Mouse (Mus musculus) CH12F3 (cell line): ENCODE results near the gene Arid3c.
"Not testable (repeated sequence)": the region's sequence is repeated elsewhere in the genome, so short reads cannot be mapped to it uniquely, and the experiment has no call there.

Experiments
- in situ Hi-C: fragments of 300-500 bp; cut with MboI; formaldehyde crosslinking; loops from 2 replicates; pipeline ENCODE4 v1.14.3; 2020; ENCODE audit warnings: low sequenced_read_pairs

Gene Arid3c

GRCm38 (mm10) chr4:41705922-41706754, 24.8 kb downstream of the Arid3c start:
- in situ Hi-C loops = no loop called here

GRCm38 (mm10) chr4:41704651-41705050, 26.3 kb downstream of the Arid3c start:
- in situ Hi-C loops = no loop called here

GRCm38 (mm10) chr4:41702226-41702625, 28.7 kb downstream of the Arid3c start:
- in situ Hi-C loops = not testable (repeated sequence)

GRCm38 (mm10) chr4:41700224-41700623, 30.7 kb downstream of the Arid3c start:
- in situ Hi-C loops = not testable (repeated sequence)

DNA sequence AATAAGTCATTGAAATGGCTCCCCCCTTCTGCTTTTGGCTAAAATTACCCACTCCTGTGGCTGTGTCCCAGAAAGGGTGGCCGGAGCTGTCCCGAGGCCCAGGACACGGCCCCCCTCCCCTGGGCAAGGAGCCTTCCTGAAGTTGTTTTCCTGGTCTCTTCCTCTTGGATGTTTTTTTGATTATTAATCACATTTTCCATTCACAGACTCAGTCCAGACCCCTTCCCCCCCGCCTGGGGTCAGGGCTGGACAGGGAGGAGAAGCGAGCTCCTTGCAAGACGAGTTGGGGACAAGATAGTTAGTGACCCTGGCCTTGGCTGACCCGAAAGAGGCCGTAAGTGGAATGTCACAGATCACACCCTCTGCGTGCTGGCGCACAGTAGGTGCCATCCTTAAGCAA, 31.2 kb downstream of the Arid3c start, which contains the start of gene Il11ra1:
Il11ra1 (plus strand) TSS at position 207 of the 400 bp plus-strand sequence.
- in situ Hi-C loops = not testable (repeated sequence)

DNA sequence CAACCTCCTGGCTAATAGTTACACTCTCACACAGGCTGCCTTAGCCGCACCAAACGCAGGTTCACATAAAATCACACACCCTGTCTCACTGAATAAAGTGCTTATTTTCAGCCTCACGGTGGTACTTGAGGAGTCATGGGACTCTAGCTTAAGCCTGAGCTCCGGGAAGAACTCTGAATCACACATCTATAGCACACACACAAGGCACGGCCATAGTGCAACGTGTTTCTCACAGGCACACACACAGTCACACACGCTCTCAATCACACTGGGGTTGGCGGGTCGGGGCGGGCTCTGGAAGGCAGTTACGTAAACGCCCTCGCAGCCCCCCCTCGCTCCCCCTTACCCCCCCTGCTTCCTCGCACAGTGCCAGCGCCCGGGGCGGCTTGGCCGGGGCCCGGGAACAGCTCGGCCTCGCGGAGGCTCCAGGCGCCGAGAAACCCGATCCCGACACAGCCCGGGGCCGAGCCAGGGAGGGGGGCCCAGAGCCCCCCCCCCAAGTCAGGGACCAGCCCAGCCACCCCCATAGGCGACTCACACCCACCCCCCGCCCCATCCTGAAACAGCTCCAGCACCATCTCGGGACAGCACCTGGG, 32.4 kb downstream of the Arid3c start:
- in situ Hi-C loops = not testable (repeated sequence)

- in situ Hi-C loops = not testable (repeated sequence)
Observed at GRCm38 (mm10) chr4:41696930-41697841, 33.8 kb downstream of the Arid3c start, which contains the start of gene Cntfr. TSS of gene Cntfr (minus strand) at chr4:41697089.

DNA sequence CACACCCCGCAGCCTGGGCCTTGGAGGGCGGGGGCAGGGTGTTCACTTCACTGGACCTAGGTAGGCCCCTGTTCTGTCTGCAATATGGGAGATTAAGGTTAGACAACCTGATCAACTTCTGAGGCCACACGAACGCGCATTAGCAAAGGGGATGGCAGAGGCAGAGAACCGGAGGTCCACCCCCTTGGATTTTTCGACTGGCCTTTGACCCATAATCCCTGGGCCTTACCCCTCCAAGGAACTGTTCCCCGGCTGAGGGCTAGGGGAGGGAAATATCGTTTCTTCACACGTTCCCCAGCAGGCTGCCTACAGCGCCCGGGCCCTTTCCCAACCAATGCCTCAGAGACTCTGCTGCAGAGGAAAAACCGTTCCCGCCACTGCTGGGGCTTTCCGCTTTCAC, 34.5 kb downstream of the Arid3c start:
- in situ Hi-C loops = not testable (repeated sequence)

- in situ Hi-C loops = not testable (repeated sequence)
Observed at GRCm38 (mm10) chr4:41695800-41696199, 35.1 kb downstream of the Arid3c start.

DNA sequence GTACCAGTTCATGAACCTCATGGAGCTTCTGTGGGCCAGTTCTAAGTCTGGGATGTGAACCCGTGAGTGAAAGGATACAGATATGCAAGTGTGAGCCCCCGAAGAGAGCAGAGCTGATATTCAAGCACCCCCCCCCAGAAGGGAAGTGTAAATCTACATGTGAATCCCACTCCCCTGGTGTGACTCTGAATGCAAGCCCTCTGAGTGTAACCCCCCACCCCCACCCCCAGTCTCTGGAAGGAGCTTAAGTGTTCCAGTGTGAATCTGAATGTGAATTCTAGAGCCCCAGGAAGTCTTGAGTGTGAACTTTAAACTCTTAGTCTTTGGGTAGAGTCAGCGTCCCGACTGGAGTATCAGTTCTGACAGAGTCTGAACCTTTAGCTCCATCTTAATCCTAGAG, 37.4 kb downstream of the Arid3c start:
- in situ Hi-C loops = not testable (repeated sequence)

GRCm38 (mm10) chr4:41690014-41690413, 40.9 kb downstream of the Arid3c start:
- in situ Hi-C loops = not testable (repeated sequence)

DNA sequence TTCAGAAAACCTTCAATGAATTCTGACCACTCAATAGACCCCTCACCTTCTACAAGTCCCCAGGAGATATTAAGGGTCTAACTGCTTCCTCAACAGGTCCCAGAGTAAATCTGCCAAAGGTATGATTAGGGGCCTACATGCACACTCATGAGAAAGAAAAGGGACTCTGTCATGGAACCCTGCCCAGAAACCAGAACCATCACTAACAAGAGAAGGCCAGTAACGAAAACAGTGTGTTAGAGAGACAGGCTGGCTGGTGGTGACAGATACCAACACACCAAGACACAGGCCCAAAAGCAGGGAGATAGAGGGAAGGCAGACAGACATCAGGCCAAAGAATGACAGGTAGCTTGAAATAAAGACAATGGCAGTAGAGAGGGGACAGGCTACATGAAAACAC, 42.4 kb downstream of the Arid3c start:
- in situ Hi-C loops = not testable (repeated sequence)

- in situ Hi-C loops = not testable (repeated sequence)
Observed at GRCm38 (mm10) chr4:41685882-41686492, 45.0 kb downstream of the Arid3c start.

DNA sequence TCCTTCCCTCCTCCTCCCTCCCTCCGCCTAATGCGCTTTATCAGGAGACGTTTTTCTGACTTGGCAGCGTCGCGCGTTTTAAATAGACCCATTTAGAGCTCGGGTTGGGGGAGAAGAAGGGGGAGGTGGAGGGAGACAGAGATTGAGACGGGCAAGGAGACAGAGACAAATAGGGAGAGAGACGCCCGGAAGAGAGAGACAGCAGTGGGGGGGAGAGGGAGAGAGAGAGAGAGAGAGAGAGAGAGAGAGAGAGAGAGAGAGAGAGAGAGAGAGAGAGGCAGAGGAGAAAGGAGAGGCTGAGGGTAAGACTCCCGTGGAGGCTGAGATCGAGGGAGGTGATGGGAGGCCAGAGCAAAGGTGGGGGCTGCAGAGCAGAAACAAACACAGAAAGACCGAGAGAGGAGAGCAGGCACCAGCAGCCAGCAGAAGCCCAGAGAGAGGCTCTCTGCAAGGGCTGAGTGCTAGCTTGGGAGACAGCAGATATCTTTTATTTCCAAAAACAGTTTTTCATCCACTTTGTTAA, 46.0 kb downstream of the Arid3c start:
- in situ Hi-C loops = not testable (repeated sequence)

GRCm38 (mm10) chr4:41684131-41684930, 46.6 kb downstream of the Arid3c start:
- in situ Hi-C loops = not testable (repeated sequence)

- in situ Hi-C loops = not testable (repeated sequence)
Observed at GRCm38 (mm10) chr4:41683303-41683702, 47.6 kb downstream of the Arid3c start.

DNA sequence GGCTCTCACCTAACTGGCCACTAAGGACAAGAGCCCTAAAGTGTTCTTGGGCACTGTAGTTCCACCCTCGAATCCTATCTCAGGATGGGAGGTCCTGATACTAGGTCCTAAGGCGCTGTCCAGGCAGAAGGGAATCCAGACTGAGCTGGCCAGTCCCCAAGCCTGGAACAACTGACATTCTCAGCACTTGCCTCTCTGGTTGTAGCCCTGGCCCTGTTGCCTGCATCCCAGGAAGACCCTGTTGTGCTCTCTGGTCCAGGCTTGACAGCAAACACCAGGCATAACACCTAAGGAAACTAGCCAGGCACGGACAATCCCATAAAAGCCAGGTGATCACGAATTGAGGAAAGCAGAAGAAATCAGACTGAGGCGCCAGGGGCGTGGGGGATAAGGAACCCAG, 48.2 kb downstream of the Arid3c start:
- in situ Hi-C loops = no loop called here

DNA sequence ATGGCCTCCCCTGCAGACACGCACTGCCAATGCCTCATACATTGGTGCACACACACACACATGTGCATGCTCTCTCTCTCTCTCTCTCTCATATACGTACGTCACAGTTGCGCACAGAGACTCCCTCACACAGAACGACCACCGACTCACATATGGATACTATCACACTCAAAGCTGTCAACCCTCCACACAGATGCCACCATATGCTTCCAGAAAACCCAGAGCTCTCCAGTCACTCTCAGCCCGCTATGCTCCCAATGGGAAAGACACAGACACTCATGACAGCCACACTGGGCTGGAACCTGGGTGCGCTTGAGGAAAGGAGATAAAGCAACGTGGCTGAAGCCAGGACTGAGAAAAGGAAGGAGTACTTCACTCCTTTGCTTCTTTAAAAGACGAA, 49.0 kb downstream of the Arid3c start:
- in situ Hi-C loops = no loop called here

GRCm38 (mm10) chr4:41681176-41681575, 49.8 kb downstream of the Arid3c start:
- in situ Hi-C loops = no loop called here

DNA sequence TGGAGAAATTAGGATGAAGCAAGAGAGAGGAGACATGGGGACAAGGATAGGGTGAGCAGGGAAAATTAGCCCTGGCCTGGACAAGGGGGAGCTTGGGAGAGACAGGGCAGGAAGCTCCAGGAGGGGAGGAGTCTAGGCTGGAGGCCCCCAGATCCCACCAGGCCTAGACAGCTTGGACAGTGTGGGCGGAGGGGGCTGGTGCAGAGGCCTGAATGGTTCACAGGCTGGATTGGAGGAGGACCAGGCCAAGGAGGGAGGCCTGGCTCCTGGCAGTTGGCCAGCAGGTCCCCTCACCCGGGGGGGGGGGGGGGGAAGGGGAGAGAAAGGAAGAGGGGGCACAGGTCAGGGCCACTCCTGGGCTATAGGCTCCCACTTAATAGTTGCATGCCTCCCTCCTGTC, 51.7 kb downstream of the Arid3c start:
- in situ Hi-C loops = no loop called here
